Mouse (Mus musculus) liver, adult 2 months (tissue): ENCODE results near the gene Ifitm6. TPM values are rescaled to one million over a fixed set of nuclear protein-coding genes. Genes with fewer than 3 reads are reported as not detected.

Experiments used
- DNase-seq: peaks from one replicate; pipeline ENCODE4 v3.0.0-alpha.2; 2011; ENCODE audit warnings: low read depth, low spot score; ENCODE audit errors: extremely low read depth
- H3K27ac ChIP-seq: fragments of 200-500 bp; replicated peaks from 2 replicates; pipeline ENCODE4 v1.5.1; 2012; ENCODE audit warnings: low read depth, mild to moderate bottlenecking, control low read depth, inconsistent platforms, low read length; ENCODE audit not compliant: insufficient read depth
- H3K27me3 ChIP-seq: fragments of 200-500 bp; 2 replicates; pipeline ENCODE4 v1.6.1; 2012; ENCODE audit warnings: mild to moderate bottlenecking, moderate library complexity, low read length, inconsistent platforms; ENCODE audit not compliant: control insufficient read depth, insufficient read depth
- H3K36me3 ChIP-seq: fragments of 200-500 bp; 2 replicates; pipeline ENCODE4 v1.6.1; 2012; ENCODE audit warnings: low read length, inconsistent platforms; ENCODE audit not compliant: control insufficient read depth, insufficient read depth
- H3K4me1 ChIP-seq: fragments of 200-500 bp; 2 replicates; pipeline ENCODE4 v1.6.1; 2011; ENCODE audit warnings: low read length; ENCODE audit not compliant: control insufficient read depth, insufficient read depth
- H3K4me3 ChIP-seq: fragments of 200-500 bp; 2 replicates; pipeline ENCODE4 v1.5.1; 2011; ENCODE audit warnings: low read depth, mild to moderate bottlenecking, control low read depth, low read length, moderate library complexity; ENCODE audit not compliant: insufficient read depth
- H3K79me2 ChIP-seq: fragments of 200-500 bp; 2 replicates; pipeline ENCODE4 v1.6.1; 2012; ENCODE audit warnings: inconsistent platforms, mild to moderate bottlenecking, low read length, moderate library complexity; ENCODE audit not compliant: control insufficient read depth, insufficient read depth
- H3K9ac ChIP-seq: fragments of 200-500 bp; 2 replicates; pipeline ENCODE4 v1.6.1; 2012; ENCODE audit warnings: low read depth, mild to moderate bottlenecking, control low read depth, inconsistent platforms, low read length
- CTCF ChIP-seq: fragments of 200-500 bp; IDR thresholded peaks from 2 replicates; pipeline ENCODE4 v1.5.1; 2011; ENCODE audit warnings: low read depth, low read length, control low read depth
- POLR2A ChIP-seq: fragments of 200-500 bp; IDR thresholded peaks from 2 replicates; pipeline ENCODE4 v1.6.1; 2011; ENCODE audit warnings: low read length, control low read depth; ENCODE audit not compliant: insufficient read depth; ENCODE audit errors: extremely low read depth
- WGBS: fragments of 180-500 bp; shearing (Covaris S2); methylation state at CpG from one replicate; pipeline ENCODE4 v1.1.7; 2018; 5-methylcytosine and 5-hydroxymethylcytosine counted together
- polyA plus RNA-seq: library from polyadenylated mRNA; depleted of rRNA; stranded (reverse); fragments of >200 nt; gene quantifications from 2 replicates; pipeline ENCODE4 v1.2.3, GENCODE M21; 2012
- total RNA-seq: library from RNA; depleted of rRNA; stranded (reverse); fragments of >200 nt; gene quantifications from 2 replicates; pipeline ENCODE4 v1.2.3, GENCODE M21; 2014

The Ifitm6 gene
- total and polyA plus RNA-seq, 2 experiments, result 0.83 to 1.7 TPM

DNA sequence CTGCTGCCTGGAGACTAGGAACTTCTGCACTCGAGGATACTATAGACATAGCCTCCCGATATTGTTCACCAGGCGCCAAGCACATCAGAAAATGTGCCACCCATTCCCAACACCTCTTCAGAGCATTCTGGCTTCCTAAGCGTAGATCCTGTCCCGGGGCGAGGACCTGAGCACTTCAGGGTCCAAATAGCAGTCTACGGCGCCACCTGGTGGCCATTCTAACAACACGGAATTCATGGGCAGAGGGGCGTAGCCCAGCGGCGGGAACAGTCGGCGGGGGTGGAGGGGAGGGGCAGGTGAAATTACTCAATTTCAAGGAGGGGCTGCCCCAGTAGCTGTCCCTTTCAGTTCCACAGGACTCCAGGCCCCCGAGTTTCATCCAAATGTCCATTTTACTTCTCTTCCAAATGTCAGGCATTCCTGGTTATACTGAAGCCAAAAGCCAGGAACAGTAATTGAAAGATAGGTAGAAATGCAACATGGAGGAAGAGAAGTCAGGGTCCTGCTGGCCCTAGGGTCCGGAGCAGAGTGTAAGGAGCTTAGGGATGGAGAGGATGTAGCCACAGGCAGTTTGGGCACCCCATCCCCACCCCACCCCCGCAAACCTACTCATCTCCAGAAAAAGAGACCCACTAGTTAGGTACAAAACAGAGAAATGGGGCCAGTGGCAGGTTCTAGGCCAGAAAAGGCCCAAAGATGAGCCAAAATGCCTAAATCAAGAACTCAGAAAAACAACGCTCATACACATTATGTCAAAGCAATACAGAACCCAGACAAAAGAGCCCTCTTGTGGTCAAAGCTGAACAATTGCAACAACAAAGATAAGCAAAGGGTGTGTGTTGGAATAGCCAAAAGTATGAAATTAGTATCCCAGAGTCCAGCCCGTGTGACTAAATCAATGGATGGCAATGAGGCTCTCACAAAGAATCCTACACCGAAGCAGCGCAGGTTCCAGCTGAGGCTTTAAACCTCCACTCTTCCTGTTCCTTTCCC, 30.8 kb upstream of the Ifitm6 start:
- peak; percentile 79 for DNase-seq
- TF ChIP-seq POLR2A, result no peak
- peak; percentile 93 for TF ChIP-seq CTCF
- Histone ChIP-seq H3K9ac (peak overlapping the region; percentile 79), H3K4me3 (peak overlapping the region; percentile 47), H3K79me2 (no peaks in the 10 kb centered on the region), H3K27ac (peak overlapping the region; percentile 93), H3K36me3 (no peaks in the 10 kb centered on the region), H3K4me1 (peaks cover 15% of the 10 kb centered on the region), H3K27me3 (no peaks in the 10 kb centered on the region)
- 2% methylated on average over 21 of the region's 21 CpGs for WGBS

GRCm38 (mm10) chr7:141047581-141048225, 30.0 kb upstream of the Ifitm6 start:
- DNase-seq, result peak; percentile 87
- H3K4me3 ChIP-seq, result peak overlapping the region; percentile 47
- H3K27ac ChIP-seq, result peak overlapping the region; percentile 93
- peaks cover 11% of the 10 kb centered on the region for H3K4me1 ChIP-seq
- H3K9ac ChIP-seq, result peak overlapping the region; percentile 79
- H3K36me3 ChIP-seq, result no peaks in the 10 kb centered on the region
- TF ChIP-seq CTCF (no peak), POLR2A (peak; percentile 66)
- 4% methylated on average over 15 of the region's 19 CpGs for WGBS
- no peaks in the 10 kb centered on the region for H3K27me3 ChIP-seq
- H3K79me2 ChIP-seq, result no peaks in the 10 kb centered on the region

DNA sequence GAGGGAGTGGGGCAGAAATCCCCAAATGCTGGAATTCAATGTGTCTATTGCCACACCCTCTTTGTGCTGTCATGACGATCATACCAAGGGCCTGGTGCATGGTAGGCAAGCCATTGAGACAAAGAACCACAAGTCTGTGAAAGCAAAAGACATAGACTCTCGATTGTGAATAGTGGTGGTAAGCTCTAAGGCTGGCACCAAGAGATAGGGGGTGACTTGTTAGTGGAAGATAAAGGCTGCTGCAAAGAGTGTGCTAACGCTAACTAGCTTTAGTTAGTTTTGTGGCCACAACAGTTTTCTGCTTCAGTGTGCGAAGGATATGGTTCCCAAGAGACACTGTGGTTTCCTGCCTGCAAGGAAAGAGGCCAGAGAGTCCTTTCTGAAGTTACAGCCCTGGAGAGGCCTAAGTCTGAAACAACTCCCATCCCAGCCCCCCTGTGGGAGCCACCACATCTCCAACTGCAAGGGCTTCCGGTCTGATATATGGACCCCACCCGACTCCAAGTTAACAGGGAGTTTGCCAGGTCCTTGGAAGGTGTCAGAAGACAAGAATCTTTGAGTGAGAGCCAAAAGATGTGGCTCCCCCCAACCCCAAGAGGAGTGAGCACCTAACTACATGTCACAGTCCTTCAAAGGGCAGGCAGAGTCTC, 29.3 kb upstream of the Ifitm6 start:
- no peak overlapping the region for H3K4me3 ChIP-seq
- no peak for TF ChIP-seq POLR2A
- no peak for TF ChIP-seq CTCF
- 76% methylated on average over 6 of the region's 6 CpGs for WGBS
- peak overlapping the region; percentile 74 for H3K27ac ChIP-seq
- peaks cover 11% of the 10 kb centered on the region for H3K4me1 ChIP-seq
- H3K9ac ChIP-seq, result peak overlapping the region; percentile 13
- no peaks in the 10 kb centered on the region for H3K27me3 ChIP-seq
- no peaks in the 10 kb centered on the region for H3K36me3 ChIP-seq
- H3K79me2 ChIP-seq, result no peaks in the 10 kb centered on the region
- no peak for DNase-seq

DNA sequence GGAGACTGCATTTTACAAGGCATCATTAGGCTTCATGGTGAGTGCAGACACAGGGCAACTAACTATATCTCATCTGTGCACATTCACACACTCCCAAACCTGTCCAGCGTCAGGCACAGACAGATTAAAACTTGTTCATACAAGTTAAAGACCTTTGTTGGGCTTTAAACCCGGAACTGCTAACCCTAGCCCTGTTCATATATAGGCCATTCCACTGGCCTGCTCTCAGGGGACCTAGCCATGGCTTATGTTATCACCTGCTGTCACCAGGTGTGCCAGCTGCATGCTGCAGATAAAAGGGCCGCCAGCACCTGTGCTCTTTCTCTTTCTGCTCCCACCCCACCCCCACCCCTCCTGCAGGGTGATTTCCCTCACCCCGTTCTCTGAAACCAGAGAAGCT, 24.8 kb upstream of the Ifitm6 start:
- Histone ChIP-seq H3K79me2 (no peaks in the 10 kb centered on the region), H3K4me3 (no peak overlapping the region), H3K27me3 (no peaks in the 10 kb centered on the region), H3K4me1 (peaks cover 6% of the 10 kb centered on the region), H3K9ac (no peak overlapping the region), H3K27ac (no peak overlapping the region), H3K36me3 (no peaks in the 10 kb centered on the region)
- TF ChIP-seq CTCF, result no peak
- TF ChIP-seq POLR2A, result no peak
- no peak for DNase-seq
- 83% methylated on average over 4 of the region's 4 CpGs for WGBS

GRCm38 (mm10) chr7:141041661-141042060, 23.9 kb upstream of the Ifitm6 start:
- peak overlapping the region; percentile 18 for H3K27ac ChIP-seq
- H3K36me3 ChIP-seq, result no peaks in the 10 kb centered on the region
- H3K27me3 ChIP-seq, result no peaks in the 10 kb centered on the region
- H3K4me3 ChIP-seq, result no peak overlapping the region
- peak; percentile 74 for DNase-seq
- no peak overlapping the region for H3K9ac ChIP-seq
- TF ChIP-seq CTCF (no peak), POLR2A (no peak)
- 4% methylated on average over 5 of the region's 5 CpGs for whole genome bisulfite sequencing
- H3K79me2 ChIP-seq, result no peaks in the 10 kb centered on the region
- peaks cover 4% of the 10 kb centered on the region for H3K4me1 ChIP-seq
